Mouse (Mus musculus) stomach, embryonic 16.5 days (tissue): ENCODE data around the gene Nedd8. TPM values are rescaled to one million over a fixed set of nuclear protein-coding genes. Genes with fewer than 3 reads are reported as not detected.

Experiments used
- ATAC-seq: fragments of 200-750 bp; cut with Nextera tagmentation; 2 replicates; pipeline ENCODE4 v1.8.0; 2017; ENCODE audit warnings: moderate number of reproducible peaks, moderate TSS enrichment; ENCODE audit not compliant: insufficient read depth, low FRiP score
- H3K27ac ChIP-seq: fragments of 300-500 bp; sonication (generic); 2 replicates; pipeline ENCODE4 v1.5.1; 2014; ENCODE audit warnings: low read length
- H3K27me3 ChIP-seq: fragments of 300-500 bp; sonication (generic); 2 replicates; pipeline ENCODE4 v1.6.1; 2014; ENCODE audit warnings: low read length, control low read depth, mixed read lengths; ENCODE audit not compliant: control insufficient read depth, insufficient read depth
- H3K36me3 ChIP-seq: fragments of 300-500 bp; sonication (generic); 2 replicates; pipeline ENCODE4 v1.6.1; 2014; ENCODE audit warnings: low read length; ENCODE audit not compliant: control insufficient read depth, insufficient read depth
- H3K4me1 ChIP-seq: fragments of 300-500 bp; sonication (generic); 2 replicates; pipeline ENCODE4 v1.6.1; 2014; ENCODE audit warnings: low read length, control low read depth, mixed read lengths; ENCODE audit not compliant: control insufficient read depth, insufficient read depth
- H3K4me2 ChIP-seq: fragments of 300-500 bp; sonication (generic); 2 replicates; pipeline ENCODE4 v1.6.1; 2014; ENCODE audit warnings: low read depth, low read length, mixed read lengths
- H3K4me3 ChIP-seq: fragments of 300-500 bp; sonication (generic); replicated peaks from 2 replicates; pipeline ENCODE4 v1.5.1; 2014; ENCODE audit warnings: mild to moderate bottlenecking, low read length
- H3K9ac ChIP-seq: fragments of 300-500 bp; sonication (generic); 2 replicates; pipeline ENCODE4 v1.6.1; 2014; ENCODE audit warnings: low read length
- H3K9me3 ChIP-seq: fragments of 300-500 bp; sonication (generic); replicated peaks from 2 replicates; pipeline ENCODE4 v1.6.1; 2016; ENCODE audit warnings: low read length, control low read depth; ENCODE audit not compliant: control insufficient read depth
- WGBS: fragments of 180-500 bp; shearing (Covaris S2); extraction: QIAGEN DNeasy Blood & Tissue Kit; methylation state at CpG from one replicate; pipeline ENCODE4 v1.1.7; 2014; 5-methylcytosine and 5-hydroxymethylcytosine counted together
- polyA plus RNA-seq: library from polyadenylated mRNA; unstranded; fragments of >200 nt; fragmentation: Nextera tagmentation; extraction: Ambion mirVana; gene quantifications from 2 replicates; pipeline ENCODE4 v1.2.1, GENCODE M21; 2015

The Nedd8 gene
- polyA plus RNA-seq, 1 experiment from 2014 or later, result 484 TPM

GRCm38 (mm10) chr14:55713007-55713728, 41.2 kb upstream of the Nedd8 start:
- no peaks in the 10 kb centered on the region for H3K9me3 ChIP-seq

GRCm38 (mm10) chr14:55711786-55712185, 39.9 kb upstream of the Nedd8 start:
- H3K4me2 ChIP-seq, result peak overlapping the region; percentile 11; the same call in 1 of the 2 replicates
- peak overlapping the region; percentile 68; the same call in 1 of the 2 replicates for H3K9ac ChIP-seq
- no peak for ATAC-seq
- WGBS, result 78% methylated on average over 7 of the region's 7 CpGs
- H3K27ac ChIP-seq, result peak overlapping the region; percentile 87
- peaks cover 15% of the 10 kb centered on the region for H3K4me1 ChIP-seq
- H3K27me3 ChIP-seq, result no peaks in the 10 kb centered on the region
- H3K36me3 ChIP-seq, result no peaks in the 10 kb centered on the region
- H3K9me3 ChIP-seq, result no peaks in the 10 kb centered on the region
- peak overlapping the region; percentile 37 for H3K4me3 ChIP-seq

More at GRCm38 (mm10) chr14:55713007-55713728, 41.2 kb upstream of the Nedd8 start:
- Histone ChIP-seq H3K27ac (peak overlapping the region; percentile 87), H3K9ac (peak overlapping the region; percentile 68), H3K4me1 (peaks cover 15% of the 10 kb centered on the region), H3K4me3 (peak overlapping the region; percentile 37), H3K4me2 (peak overlapping the region; percentile 53), H3K36me3 (no peaks in the 10 kb centered on the region), H3K27me3 (no peaks in the 10 kb centered on the region)
- 11% methylated on average over 25 of the region's 25 CpGs for WGBS
- ATAC-seq, result peak; percentile 48; the same call in 1 of the 2 replicates

GRCm38 (mm10) chr14:55709509-55709908, 37.6 kb upstream of the Nedd8 start:
- ATAC-seq, result no peak
- WGBS, result 64% methylated on average over 4 of the region's 4 CpGs
- no peaks in the 10 kb centered on the region for H3K36me3 ChIP-seq
- H3K27me3 ChIP-seq, result no peaks in the 10 kb centered on the region
- H3K4me1 ChIP-seq, result peaks cover 10% of the 10 kb centered on the region
- H3K9ac ChIP-seq, result no peak overlapping the region
- no peak overlapping the region for H3K4me3 ChIP-seq
- H3K9me3 ChIP-seq, result no peaks in the 10 kb centered on the region
- H3K27ac ChIP-seq, result no peak overlapping the region
- H3K4me2 ChIP-seq, result 0 out of 2 replicates have a peak overlapping the region, but pooled peaks have one; percentile 20

- Histone ChIP-seq H3K4me1 (no peaks in the 10 kb centered on the region), H3K27ac (no peak overlapping the region), H3K27me3 (no peaks in the 10 kb centered on the region), H3K9ac (no peak overlapping the region), H3K9me3 (no peaks in the 10 kb centered on the region), H3K4me2 (no peak overlapping the region), H3K36me3 (no peaks in the 10 kb centered on the region), H3K4me3 (no peak overlapping the region)
- ATAC-seq, result no peak
- 59% methylated on average over 5 of the region's 5 CpGs for WGBS
Observed at GRCm38 (mm10) chr14:55707397-55707796, 35.5 kb upstream of the Nedd8 start.

- H3K9ac ChIP-seq, result no peak overlapping the region
- no peak overlapping the region for H3K4me2 ChIP-seq
- H3K27me3 ChIP-seq, result no peaks in the 10 kb centered on the region
- no peak overlapping the region for H3K27ac ChIP-seq
- H3K36me3 ChIP-seq, result no peaks in the 10 kb centered on the region
- no peaks in the 10 kb centered on the region for H3K9me3 ChIP-seq
- 80% methylated on average over 8 of the region's 8 CpGs for WGBS
- H3K4me3 ChIP-seq, result no peak overlapping the region
- H3K4me1 ChIP-seq, result no peaks in the 10 kb centered on the region
- no peak for ATAC-seq
Observed at GRCm38 (mm10) chr14:55706051-55706600, 34.2 kb upstream of the Nedd8 start.

- Histone ChIP-seq H3K9ac (no peak overlapping the region), H3K27me3 (no peaks in the 10 kb centered on the region), H3K4me2 (no peak overlapping the region), H3K4me1 (no peaks in the 10 kb centered on the region), H3K9me3 (no peaks in the 10 kb centered on the region), H3K4me3 (no peak overlapping the region), H3K27ac (no peak overlapping the region), H3K36me3 (no peaks in the 10 kb centered on the region)
- ATAC-seq, result no peak
- WGBS, result 46% methylated on average over 6 of the region's 6 CpGs
Observed at GRCm38 (mm10) chr14:55702761-55703160, 30.8 kb upstream of the Nedd8 start.

- 57% methylated on average over 9 of the region's 9 CpGs for WGBS
- no peaks in the 10 kb centered on the region for H3K9me3 ChIP-seq
- ATAC-seq, result peak; percentile 31; the same call in 1 of the 2 replicates
- H3K27me3 ChIP-seq, result no peaks in the 10 kb centered on the region
- H3K9ac ChIP-seq, result peak overlapping the region; percentile 14; the same call in 1 of the 2 replicates
- H3K27ac ChIP-seq, result no peak overlapping the region
- no peaks in the 10 kb centered on the region for H3K4me1 ChIP-seq
- no peak overlapping the region for H3K4me3 ChIP-seq
- H3K36me3 ChIP-seq, result no peaks in the 10 kb centered on the region
- H3K4me2 ChIP-seq, result no peak overlapping the region
Observed at GRCm38 (mm10) chr14:55701131-55701530, 29.2 kb upstream of the Nedd8 start.

GRCm38 (mm10) chr14:55697226-55697625, 25.3 kb upstream of the Nedd8 start:
- Histone ChIP-seq H3K9me3 (no peaks in the 10 kb centered on the region), H3K9ac (no peak overlapping the region), H3K4me2 (no peak overlapping the region), H3K36me3 (no peaks in the 10 kb centered on the region), H3K27ac (no peak overlapping the region), H3K27me3 (no peaks in the 10 kb centered on the region), H3K4me3 (no peak overlapping the region), H3K4me1 (no peaks in the 10 kb centered on the region)
- 79% methylated on average over 4 of the region's 4 CpGs for WGBS
- ATAC-seq, result no peak

- WGBS, result 61% methylated on average over 10 of the region's 10 CpGs
- ATAC-seq, result no peak
- H3K36me3 ChIP-seq, result no peaks in the 10 kb centered on the region
Observed at GRCm38 (mm10) chr14:55689433-55689832, 17.5 kb upstream of the Nedd8 start.

More at GRCm38 (mm10) chr14:55689433-55689832, 17.5 kb upstream of the Nedd8 start:
- Histone ChIP-seq H3K4me2 (no peak overlapping the region), H3K4me3 (no peak overlapping the region), H3K4me1 (no peaks in the 10 kb centered on the region), H3K27ac (no peak overlapping the region), H3K9ac (no peak overlapping the region), H3K9me3 (no peaks in the 10 kb centered on the region), H3K27me3 (no peaks in the 10 kb centered on the region)
